Mouse (Mus musculus): ENCODE results near the gene Sh3kbp1.

GRCm38 (mm10) chrX:159804371-159804770 is 177.3 kb downstream of the Sh3kbp1 start:
- TF ChIP-seq CTCF (IDR thresholded peaks at IDR 0.05; ENCODE audit: low read depth) (no peak), EP300 (IDR thresholded peaks at IDR 0.05; ENCODE audit: low read depth) (no peak)

Data from liver, embryonic 14.5 days (tissue).